Mouse (Mus musculus): ENCODE measurements around the gene Gucy2g. TPM values are rescaled to one million over a fixed set of nuclear protein-coding genes. Genes with fewer than 3 reads are reported as not detected.

The Gucy2g gene
- polyA plus RNA-seq, 1 experiment from 2014 or later: not detected

- no peak overlapping the region for H3K4me2 ChIP-seq
- no peak overlapping the region for H3K9ac ChIP-seq
- no peak overlapping the region for H3K27ac ChIP-seq (replicated peaks)
- whole genome bisulfite sequencing: 91% methylated on average over 6 of the region's 6 CpGs
- H3K4me3 ChIP-seq: no peak overlapping the region
- H3K36me3 ChIP-seq: no peaks in the 10 kb centered on the region
- H3K4me1 ChIP-seq (replicated peaks): peaks cover 15% of the 10 kb centered on the region
- no peaks in the 10 kb centered on the region for H3K9me3 ChIP-seq
- no peak for ATAC-seq (ENCODE audit: low read depth)
- no peaks in the 10 kb centered on the region for H3K27me3 ChIP-seq
Measured at GRCm38 (mm10) chr19:55148109-55148508, 92.9 kb downstream of the Gucy2g start.

Small RNA genes within 50 kb of the gene (microRNA-seq; reads per million reads assigned to microRNA genes)
- gene Mir6715: 0.59 reads per million

Other genes with a start within 250 kb of the Gucy2g start
- gene Gpam, start 114.0 kb downstream of the Gucy2g start, polyA plus RNA-seq (2015; fragmentation: Nextera tagmentation; extraction: Ambion mirVana): 19.0 and 19.6 TPM in 2 replicates
- 0.27 and 0.29 TPM in 2 replicates for gene Tectb, start 60.5 kb downstream of the Gucy2g start, polyA plus RNA-seq (2015; fragmentation: Nextera tagmentation; extraction: Ambion mirVana)
- gene Acsl5, start 10.7 kb upstream of the Gucy2g start, polyA plus RNA-seq (2015; fragmentation: Nextera tagmentation; extraction: Ambion mirVana): 17.1 and 24.2 TPM in 2 replicates
- gene Zdhhc6, start 74.8 kb upstream of the Gucy2g start, polyA plus RNA-seq (2015; fragmentation: Nextera tagmentation; extraction: Ambion mirVana): 66.6 and 78.1 TPM in 2 replicates
- gene Vti1a, start 75.1 kb upstream of the Gucy2g start, polyA plus RNA-seq (2015; fragmentation: Nextera tagmentation; extraction: Ambion mirVana): 28.8 and 31.2 TPM in 2 replicates